Mouse (Mus musculus): ENCODE data around the gene Rab3d. TPM values are rescaled to one million over a fixed set of nuclear protein-coding genes. Genes with fewer than 3 reads are reported as not detected.

Rab3d gene
- polyA plus RNA-seq, 1 experiment from 2014 or later: 13.4 TPM

DNA sequence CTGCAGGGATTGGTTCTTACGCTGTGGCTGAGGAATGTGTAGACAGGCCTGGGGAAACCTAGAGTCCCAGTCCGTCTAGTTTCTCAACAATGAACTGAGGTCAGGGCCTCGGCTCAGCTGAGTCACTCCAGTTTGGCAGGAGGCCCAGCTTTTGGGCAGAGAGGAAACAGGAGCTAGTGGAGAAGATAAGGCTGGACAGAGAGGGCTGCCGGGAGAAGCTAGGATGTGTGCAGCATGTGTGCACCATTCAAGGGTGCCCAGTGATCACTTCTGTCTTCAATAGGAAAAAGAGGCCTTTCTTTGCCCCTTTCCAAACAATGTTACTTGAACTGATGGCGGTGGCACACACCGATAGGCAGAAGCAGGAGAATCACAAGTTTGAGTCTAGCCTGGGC is 6.1 kb upstream of the Rab3d start:
- Histone ChIP-seq H3K9ac (replicated peaks) (no peak overlapping the region), H3K4me1 (peaks cover 15% of the 10 kb centered on the region), H3K27me3 (no peaks in the 10 kb centered on the region), H3K36me3 (0 out of 2 replicates have a peak, but pooled peaks cover 5% of the 10 kb centered on the region), H3K4me3 (no peak overlapping the region), H3K4me2 (replicated peaks) (no peak overlapping the region), H3K27ac (replicated peaks) (no peak overlapping the region), H3K9me3 (no peaks in the 10 kb centered on the region)
- ATAC-seq (ENCODE audit: low FRiP score, low read depth): no peak
- 83% methylated on average over 6 of the region's 6 CpGs for WGBS

DNA sequence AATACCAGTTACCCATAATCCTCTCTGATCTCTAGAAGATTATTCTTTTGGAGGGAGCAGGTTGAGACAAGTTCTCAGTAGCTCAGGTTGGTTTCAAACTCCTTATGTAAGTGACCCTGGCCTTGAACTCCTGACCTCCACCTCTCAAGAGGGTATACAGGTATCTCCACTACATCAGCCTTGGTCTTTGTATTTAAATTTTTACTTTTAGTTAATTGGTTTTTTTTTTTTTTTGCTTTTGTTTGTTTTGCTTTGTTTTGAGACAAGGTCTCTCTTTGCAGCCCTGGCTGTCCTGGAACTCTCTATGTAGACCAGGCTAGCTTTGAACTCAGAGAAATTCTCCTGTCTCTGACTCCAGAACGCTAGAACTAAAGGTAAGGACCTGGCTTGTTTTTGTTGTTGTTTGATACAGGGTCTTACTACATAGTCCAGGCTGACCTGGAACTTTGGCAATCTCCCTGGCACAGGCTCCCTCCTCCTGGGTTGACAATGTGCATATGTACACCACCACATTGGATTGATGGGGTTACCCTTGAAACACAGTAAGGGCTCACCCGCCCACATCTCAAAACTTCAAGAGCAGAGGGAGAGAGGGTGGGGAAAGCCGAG is 5.6 kb upstream of the Rab3d start:
- Histone ChIP-seq H3K4me2 (replicated peaks) (no peak overlapping the region), H3K27ac (replicated peaks) (no peak overlapping the region), H3K36me3 (0 out of 2 replicates have a peak, but pooled peaks cover 5% of the 10 kb centered on the region), H3K4me3 (no peak overlapping the region), H3K27me3 (no peaks in the 10 kb centered on the region), H3K9me3 (no peaks in the 10 kb centered on the region), H3K9ac (replicated peaks) (no peak overlapping the region), H3K4me1 (peaks cover 15% of the 10 kb centered on the region)
- no peak for ATAC-seq (ENCODE audit: low FRiP score, low read depth)
- WGBS: 82% methylated on average over 3 of the region's 3 CpGs

DNA sequence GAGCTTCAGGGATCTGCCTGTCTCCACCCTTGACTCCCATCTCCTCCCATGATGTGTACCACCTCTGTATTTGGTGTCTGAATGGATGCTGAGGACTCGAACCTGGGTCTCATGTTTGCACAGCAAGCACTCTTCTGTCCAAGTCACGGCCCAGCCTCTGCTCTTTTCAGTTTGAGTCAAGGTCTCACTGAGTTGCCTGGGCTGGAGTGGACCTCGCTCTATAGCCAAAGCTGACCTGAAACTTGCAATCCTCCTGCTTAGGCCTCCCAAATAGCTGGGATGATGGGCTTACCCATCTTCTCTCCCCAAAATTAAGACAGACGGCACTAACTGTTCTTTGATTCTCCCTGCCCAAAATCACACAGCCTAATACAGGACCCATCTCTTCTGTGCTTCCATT is 5.0 kb upstream of the Rab3d start:
- peaks cover under 1% of the 10 kb centered on the region; the same call in 1 of the 2 replicates for H3K27me3 ChIP-seq
- ATAC-seq (ENCODE audit: low FRiP score, low read depth): no peak
- 0 out of 2 replicates have a peak, but pooled peaks cover 5% of the 10 kb centered on the region for H3K36me3 ChIP-seq
- no peak overlapping the region for H3K4me2 ChIP-seq (replicated peaks)
- H3K27ac ChIP-seq (replicated peaks): no peak overlapping the region
- H3K4me3 ChIP-seq: no peak overlapping the region
- no peak overlapping the region for H3K9ac ChIP-seq (replicated peaks)
- 91% methylated on average over 4 of the region's 4 CpGs for WGBS
- no peaks in the 10 kb centered on the region for H3K9me3 ChIP-seq
- H3K4me1 ChIP-seq: peaks cover 19% of the 10 kb centered on the region

DNA sequence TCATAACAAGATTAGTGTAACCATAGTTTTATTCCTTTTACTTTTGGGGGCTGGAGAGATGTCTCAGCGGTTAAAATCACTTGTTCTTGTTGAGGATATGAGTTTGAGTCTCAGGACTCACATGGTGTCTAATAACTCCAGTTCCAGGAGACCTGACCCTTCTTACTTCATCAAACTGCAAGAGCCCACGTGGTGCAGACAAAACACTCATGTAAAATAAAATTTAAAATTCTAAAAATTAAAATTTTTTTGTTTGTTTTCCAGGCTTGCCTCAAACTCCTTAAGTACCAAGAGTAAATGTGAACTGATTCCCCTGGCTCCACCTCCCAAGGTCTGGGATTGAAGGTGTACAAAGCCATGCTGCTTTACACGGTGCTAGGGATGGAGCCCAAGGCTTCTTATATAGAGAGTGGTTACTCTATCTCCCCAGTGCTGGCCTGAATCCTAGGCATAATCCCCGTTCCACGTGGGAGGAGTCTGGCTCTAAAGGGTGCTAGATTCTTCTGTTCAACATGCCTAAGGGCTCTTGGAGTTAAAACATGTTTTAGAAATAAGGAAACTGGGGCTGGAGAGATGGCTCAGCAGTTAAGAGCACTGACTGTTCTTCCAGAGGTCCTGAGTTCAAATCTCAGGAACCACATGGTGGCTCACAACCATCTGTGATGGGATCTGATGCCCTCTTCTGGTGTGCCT is 846 bp upstream of the Rab3d start:
- H3K27me3 ChIP-seq: peaks cover 28% of the 10 kb centered on the region
- no peaks in the 10 kb centered on the region for H3K9me3 ChIP-seq
- WGBS: 21% methylated on average over 5 of the region's 5 CpGs
- no peaks in the 10 kb centered on the region for H3K36me3 ChIP-seq
- no peak for ATAC-seq (ENCODE audit: low FRiP score, low read depth)
- H3K4me2 ChIP-seq (replicated peaks): peak overlapping the region; percentile 93; the same call in 1 of the 2 replicates
- H3K4me3 ChIP-seq: no peak overlapping the region; the same call in 1 of the 2 replicates
- 0 out of 2 replicates have a peak, but pooled peaks cover 6% of the 10 kb centered on the region for H3K4me1 ChIP-seq
- no peak overlapping the region for H3K9ac ChIP-seq (replicated peaks)
- H3K27ac ChIP-seq (replicated peaks): no peak overlapping the region

DNA sequence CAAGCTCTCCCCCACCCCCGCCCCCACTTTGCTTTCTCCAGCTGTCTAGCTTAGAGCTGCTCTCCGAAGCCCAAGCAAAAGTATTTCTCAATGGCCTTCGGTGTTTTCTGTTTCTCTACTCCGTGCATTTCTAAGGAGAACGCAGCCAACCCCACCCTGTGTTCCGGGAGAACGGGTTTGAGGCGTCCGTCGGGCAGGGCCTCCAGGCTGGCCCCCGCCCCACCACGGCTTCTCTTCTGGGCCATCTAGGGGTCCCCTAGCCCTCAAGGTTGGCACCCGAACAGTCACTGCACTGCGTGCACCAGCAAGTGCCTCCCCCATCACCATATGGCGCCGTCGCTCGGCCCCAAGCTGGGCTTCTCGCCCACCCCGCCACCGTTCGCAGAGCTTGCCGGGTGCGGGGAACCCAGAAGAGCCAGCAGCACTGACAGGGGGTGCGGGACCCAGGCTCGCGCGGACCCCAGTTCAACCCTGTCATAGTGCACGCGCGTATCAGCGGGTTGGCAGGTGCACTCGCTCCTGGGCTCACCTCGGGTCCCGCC is 428 bp downstream of the Rab3d start:
- Histone ChIP-seq H3K4me2 (replicated peaks) (peak overlapping the region; percentile 93), H3K27ac (replicated peaks) (peak overlapping the region; percentile 12; the same call in 1 of the 2 replicates), H3K27me3 (peaks cover 28% of the 10 kb centered on the region), H3K9ac (replicated peaks) (peak overlapping the region; percentile 64), H3K36me3 (no peaks in the 10 kb centered on the region), H3K4me1 (0 out of 2 replicates have a peak, but pooled peaks cover 6% of the 10 kb centered on the region), H3K4me3 (peak overlapping the region; percentile 63), H3K9me3 (no peaks in the 10 kb centered on the region)
- WGBS: 2% methylated on average over 34 of the region's 35 CpGs
- ATAC-seq (ENCODE audit: low FRiP score, low read depth): no peak; the same call in none of the 2 replicates

DNA sequence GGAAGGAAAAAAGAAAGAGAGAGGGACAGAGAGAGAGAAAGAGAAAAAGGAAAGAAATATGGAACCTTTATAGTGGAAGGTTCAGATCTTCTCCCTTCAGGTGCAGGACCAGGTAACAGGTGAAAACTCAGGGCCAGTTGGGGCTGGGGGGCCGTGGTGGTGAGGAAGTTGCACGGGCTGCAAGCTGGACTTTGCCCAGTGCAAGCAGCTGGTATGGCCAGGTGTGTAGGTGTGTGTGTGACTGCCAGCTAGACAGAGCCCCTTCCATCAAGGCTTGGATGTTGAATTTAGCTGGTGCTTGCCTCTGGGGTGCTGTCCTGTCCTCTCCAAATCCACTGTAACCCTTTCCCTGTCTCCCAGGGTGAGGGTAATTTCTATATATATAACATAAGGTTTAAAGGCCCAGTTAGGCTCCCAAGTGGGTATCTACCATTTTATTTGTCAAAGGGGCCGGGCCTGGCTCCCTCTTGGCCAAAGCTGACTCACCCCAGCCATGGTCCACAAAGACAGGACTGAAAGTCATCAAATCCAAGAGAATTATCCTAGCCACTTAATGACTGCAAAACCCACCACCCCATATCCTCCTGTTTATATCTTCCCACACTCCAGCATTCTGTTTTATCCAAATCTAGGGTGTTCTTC is 1.0 kb downstream of the Rab3d start:
- WGBS: 53% methylated on average over 3 of the region's 3 CpGs
- Histone ChIP-seq H3K9me3 (no peaks in the 10 kb centered on the region), H3K27me3 (peaks cover 28% of the 10 kb centered on the region), H3K36me3 (no peaks in the 10 kb centered on the region), H3K4me2 (replicated peaks) (peak overlapping the region; percentile 93), H3K4me1 (0 out of 2 replicates have a peak, but pooled peaks cover 6% of the 10 kb centered on the region), H3K9ac (replicated peaks) (peak overlapping the region; percentile 64), H3K27ac (replicated peaks) (no peak overlapping the region), H3K4me3 (peak overlapping the region; percentile 63)
- ATAC-seq (ENCODE audit: low FRiP score, low read depth): no peak

DNA sequence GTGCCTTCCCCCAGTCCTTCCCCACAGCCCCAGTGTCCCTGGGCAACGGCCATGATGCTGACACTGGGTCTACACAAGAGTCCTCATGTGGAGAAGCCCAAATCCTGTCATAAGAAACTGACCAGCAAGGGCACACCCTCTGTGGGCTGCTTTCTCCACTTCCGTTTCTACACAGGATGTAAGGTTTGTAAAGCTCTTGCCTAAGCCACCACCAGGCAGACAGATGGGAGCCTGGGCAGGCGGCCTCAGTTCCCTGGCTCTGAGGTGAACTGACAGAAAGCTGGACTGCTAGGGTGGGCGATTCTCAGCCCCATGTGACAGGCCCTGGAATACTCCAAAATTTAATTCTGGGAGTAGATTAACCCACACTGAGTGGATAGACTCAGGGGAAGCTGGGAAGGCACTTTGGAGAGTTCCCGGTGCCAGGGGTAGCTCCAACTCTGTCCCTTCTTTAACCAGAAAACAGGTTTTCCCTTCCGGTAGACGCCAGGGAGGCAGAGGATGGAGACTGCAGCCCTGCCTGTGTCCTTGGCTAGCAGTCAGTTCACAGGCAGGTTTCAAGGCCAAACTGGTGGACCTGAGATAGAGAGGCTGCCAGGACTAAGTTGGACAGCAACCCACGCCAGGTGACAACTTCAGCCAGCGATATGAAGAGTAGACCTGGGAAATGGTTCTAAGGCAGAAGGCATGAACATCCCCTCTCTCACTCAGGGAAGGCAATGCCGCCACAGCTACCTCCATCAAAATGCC is 8.3 kb downstream of the Rab3d start:
- Histone ChIP-seq H3K4me1 (no peaks in the 10 kb centered on the region), H3K36me3 (no peaks in the 10 kb centered on the region), H3K4me3 (no peak overlapping the region), H3K4me2 (replicated peaks) (no peak overlapping the region), H3K9ac (replicated peaks) (no peak overlapping the region), H3K9me3 (no peaks in the 10 kb centered on the region), H3K27ac (replicated peaks) (no peak overlapping the region), H3K27me3 (peaks cover 4% of the 10 kb centered on the region; the same call in 1 of the 2 replicates)
- no peak for ATAC-seq (ENCODE audit: low FRiP score, low read depth)
- 77% methylated on average over 10 of the region's 10 CpGs for WGBS

DNA sequence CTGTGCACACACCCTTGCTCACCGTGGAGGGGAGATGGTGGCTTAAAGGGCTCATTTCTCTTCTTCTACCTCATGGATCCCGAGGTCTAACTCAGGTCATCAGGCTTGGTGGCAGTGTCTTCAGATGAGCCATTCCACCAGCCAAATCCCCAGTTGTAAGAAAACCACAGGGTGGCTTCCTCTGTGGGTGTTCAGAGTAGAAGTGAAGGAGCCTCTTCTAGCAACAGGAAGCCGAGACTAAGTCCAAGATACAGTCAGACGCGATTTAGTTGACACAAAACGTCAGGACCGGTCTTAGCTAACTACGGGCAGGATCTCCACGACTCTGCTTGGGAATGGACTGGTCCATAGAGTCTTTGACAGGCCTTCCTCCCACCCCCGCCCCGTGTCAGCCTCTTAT is 9.8 kb downstream of the Rab3d start:
- 80% methylated on average over 11 of the region's 11 CpGs for WGBS
- Histone ChIP-seq H3K9me3 (no peaks in the 10 kb centered on the region), H3K27ac (replicated peaks) (no peak overlapping the region), H3K4me3 (no peak overlapping the region), H3K4me2 (replicated peaks) (no peak overlapping the region), H3K36me3 (no peaks in the 10 kb centered on the region), H3K27me3 (peaks cover 11% of the 10 kb centered on the region; the same call in 1 of the 2 replicates), H3K9ac (replicated peaks) (no peak overlapping the region), H3K4me1 (no peaks in the 10 kb centered on the region)
- no peak for ATAC-seq (ENCODE audit: low FRiP score, low read depth)

DNA sequence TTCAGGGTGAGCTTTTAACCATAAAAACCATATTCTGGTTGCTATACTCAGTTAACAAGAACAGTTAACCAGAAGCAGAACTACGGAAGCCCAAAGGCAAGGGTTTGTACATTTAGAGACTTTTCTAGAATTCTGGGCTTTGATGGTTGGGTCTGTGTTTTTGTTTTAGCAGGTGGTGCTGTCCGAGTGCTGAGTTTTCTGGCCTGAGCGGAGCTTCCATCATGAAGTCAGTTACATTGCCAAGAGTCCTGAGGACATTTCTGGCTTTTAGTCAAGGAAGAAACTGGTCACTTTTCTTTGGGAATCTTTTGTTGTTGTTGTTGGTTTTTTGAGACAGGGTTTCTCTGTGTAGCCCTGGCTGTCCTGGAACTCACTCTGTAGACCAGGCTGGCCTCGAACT is 14.0 kb downstream of the Rab3d start:
- WGBS: 86% methylated on average over 4 of the region's 4 CpGs

DNA sequence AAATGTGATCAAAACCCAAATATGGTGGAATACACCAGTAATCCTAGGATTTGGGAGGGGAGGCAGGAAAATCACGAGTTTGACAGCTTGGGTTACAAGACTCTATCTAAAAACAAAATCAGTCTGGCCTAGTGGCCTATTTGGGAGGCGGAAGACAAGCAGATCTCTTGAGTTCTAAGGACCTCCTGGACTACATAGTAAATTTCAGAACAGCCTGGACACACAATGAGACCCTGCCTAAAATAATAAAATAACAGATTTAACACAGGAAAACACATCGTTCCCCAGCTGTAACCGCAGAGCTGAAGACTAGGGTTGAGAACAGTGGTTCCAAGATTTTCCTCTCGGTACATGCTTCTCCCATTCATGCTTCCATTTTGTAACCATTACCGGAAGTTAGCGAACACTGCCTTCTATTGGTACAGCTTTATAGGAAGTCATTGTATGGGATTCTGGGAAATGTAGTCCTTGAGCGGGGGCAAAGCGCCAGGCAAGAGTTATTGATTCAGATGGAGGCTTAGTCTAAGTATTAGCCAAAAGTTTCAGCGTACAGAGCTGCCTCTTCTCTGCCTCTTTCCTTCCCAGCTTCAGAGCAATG is 16.7 kb downstream of the Rab3d start:
- WGBS: 14% methylated on average over 10 of the region's 10 CpGs
- Histone ChIP-seq H3K4me2 (replicated peaks) (peak overlapping the region; percentile 60), H3K27ac (replicated peaks) (no peak overlapping the region), H3K36me3 (no peaks in the 10 kb centered on the region), H3K9ac (replicated peaks) (peak overlapping the region; percentile 28; the same call in 1 of the 2 replicates), H3K9me3 (no peaks in the 10 kb centered on the region), H3K27me3 (peaks cover 29% of the 10 kb centered on the region), H3K4me1 (peaks cover 4% of the 10 kb centered on the region; the same call in 1 of the 2 replicates), H3K4me3 (peak overlapping the region; percentile 48)
- peak; percentile 87 for ATAC-seq (ENCODE audit: low FRiP score, low read depth)

More for the DNA sequence above, 14.0 kb downstream of the Rab3d start:
- peaks cover 4% of the 10 kb centered on the region; the same call in 1 of the 2 replicates for H3K4me1 ChIP-seq
- no peaks in the 10 kb centered on the region for H3K36me3 ChIP-seq
- ATAC-seq (ENCODE audit: low FRiP score, low read depth): no peak
- H3K9me3 ChIP-seq: no peaks in the 10 kb centered on the region
- H3K27me3 ChIP-seq: peaks cover 28% of the 10 kb centered on the region
- no peak overlapping the region for H3K27ac ChIP-seq (replicated peaks)
- no peak overlapping the region for H3K4me3 ChIP-seq
- H3K9ac ChIP-seq (replicated peaks): no peak overlapping the region
- no peak overlapping the region for H3K4me2 ChIP-seq (replicated peaks)

DNA sequence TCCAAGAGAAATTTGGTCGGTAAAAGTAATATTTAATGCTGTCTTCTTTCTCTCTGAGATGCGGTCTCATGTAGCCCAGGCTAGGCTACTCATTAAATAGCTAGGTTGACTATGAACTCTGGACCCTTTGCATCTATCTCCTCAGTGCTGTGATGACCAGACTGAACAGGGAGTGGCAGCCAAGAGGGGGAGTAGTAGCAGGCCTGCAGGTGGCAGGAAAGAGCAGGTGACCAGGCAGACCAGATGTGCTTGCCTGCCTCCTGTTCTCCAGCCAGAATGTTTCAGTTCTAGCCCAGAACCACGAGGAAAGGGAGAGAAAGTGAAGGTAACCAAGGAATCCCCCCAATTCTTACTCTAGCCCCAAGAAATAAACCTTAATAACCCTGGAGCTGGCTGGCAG is 28.8 kb downstream of the Rab3d start:
- WGBS: 64% methylated on average over 3 of the region's 3 CpGs
- Histone ChIP-seq H3K4me1 (no peaks in the 10 kb centered on the region), H3K9me3 (no peaks in the 10 kb centered on the region), H3K9ac (replicated peaks) (no peak overlapping the region), H3K27ac (replicated peaks) (no peak overlapping the region), H3K4me3 (no peak overlapping the region), H3K27me3 (0 out of 2 replicates have a peak, but pooled peaks cover 11% of the 10 kb centered on the region), H3K4me2 (replicated peaks) (no peak overlapping the region), H3K36me3 (no peaks in the 10 kb centered on the region)
- no peak for ATAC-seq (ENCODE audit: low FRiP score, low read depth)

All from midbrain, embryonic 12.5 days (tissue).